Comparison of ENCODE assay signal across 8 mouse cellular contexts in the genomic region with DNA sequence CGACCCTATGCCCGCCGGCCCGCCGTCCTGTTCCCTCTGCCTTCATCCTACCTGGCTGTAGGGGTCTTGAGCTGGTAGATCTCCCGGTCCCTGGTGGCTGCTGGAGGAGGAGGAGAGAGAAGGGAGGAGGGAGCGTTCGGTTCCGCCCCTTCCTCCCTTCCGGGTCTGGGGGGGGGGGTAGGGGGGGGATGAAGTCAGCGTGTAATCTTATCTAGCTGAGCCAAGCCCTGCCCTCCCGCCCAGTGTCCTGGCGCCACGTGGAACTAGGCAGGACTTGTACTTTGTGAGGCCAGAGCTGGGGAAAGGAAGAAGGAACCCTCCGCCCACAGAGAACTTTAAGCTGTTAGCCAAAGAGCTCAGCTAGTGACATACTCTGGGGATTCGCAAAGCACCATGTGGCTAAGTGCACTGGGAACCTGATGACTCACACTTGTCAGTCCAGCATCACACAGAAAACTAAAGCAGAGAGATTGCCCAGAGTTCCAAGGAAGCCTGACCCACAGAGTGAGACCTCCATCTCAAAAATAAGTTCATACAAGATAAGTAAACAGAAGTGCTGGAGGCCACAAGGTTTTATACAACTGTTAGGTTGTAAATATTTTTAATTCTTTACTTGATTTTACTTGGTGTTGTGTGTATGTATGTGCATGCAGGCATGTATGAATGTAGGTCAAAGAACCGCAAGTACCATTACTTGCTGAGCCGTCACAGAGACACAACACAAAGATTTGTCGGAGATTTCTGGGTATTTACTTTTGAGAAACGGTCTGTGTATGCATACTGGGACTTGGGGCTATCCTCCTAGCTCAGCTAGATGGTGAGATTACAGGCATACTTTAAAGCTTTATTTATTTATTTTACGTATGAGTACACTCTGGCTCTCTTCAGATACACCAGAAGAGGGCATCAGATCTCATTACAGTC. TPM values are rescaled to one million over a fixed set of nuclear protein-coding genes. Genes with fewer than 3 reads are reported as not detected.
DNase-seq lines count a peak whose midpoint lies in the region; ATAC-seq lines count a peak whose summit lies in the region.

A gene (minus strand): TSS at position 144 of the 924 bp plus-strand sequence.

- H3K9ac ChIP-seq in hindbrain, embryonic 13.5 days = peak within 1 kb of the TSS; percentile 70

- peak within 1 kb of the TSS; percentile 70 for H3K27ac ChIP-seq in hindbrain, embryonic 13.5 days

- H3K4me1 ChIP-seq in hindbrain, embryonic 13.5 days (replicated peaks) = peaks cover 16% of the 10 kb centered on the region

- H3K4me2 ChIP-seq in hindbrain, embryonic 13.5 days = peak within 1 kb of the TSS; percentile 67

- no peaks in the 10 kb centered on the region for H3K27me3 ChIP-seq in hindbrain, embryonic 13.5 days

- WGBS in hindbrain, embryonic 13.5 days = 10% methylated on average over 18 of the region's 21 CpGs

- no peaks in the 10 kb centered on the region for H3K9me3 ChIP-seq in hindbrain, embryonic 13.5 days

- H3K4me3 ChIP-seq in hindbrain, embryonic 13.5 days = peak within 1 kb of the TSS; percentile 44

- peak; percentile 79 for ATAC-seq in hindbrain, embryonic 13.5 days (ENCODE audit: low FRiP score)

- peak; percentile 80 for DNase-seq in T-cell, adult 2 months (ENCODE audit: low spot score)
- DNase-seq in cerebellum, postnatal 14 days = peak; percentile 67 to 68
- peak; percentile 64 to 72 for DNase-seq in frontal cortex, postnatal 14 days (ENCODE audit: low spot score in 2 of 2)
- DNase-seq in layer of hippocampus, postnatal 14 days (ENCODE audit: low spot score in 2 of 2) = peak; percentile 64 to 79
- DNase-seq in lung, postnatal 25 days (ENCODE audit: low spot score) = peak; percentile 95
- DNase-seq in retina, adult 2 months (ENCODE audit: low read depth, low spot score) = peak; percentile 81
- peak; percentile 73 for DNase-seq in thymus, postnatal 25 days

- peaks cover 8% of the 10 kb centered on the region for H3K36me3 ChIP-seq in hindbrain, embryonic 13.5 days

RNA-seq across cellular contexts. Expression of the gene that starts here (rescaled TPM):
- 1.3 and 1.4 TPM in 2 replicates for polyA plus RNA-seq in hindbrain, embryonic 13.5 days (2015; fragmentation: Nextera tagmentation; extraction: Ambion mirVana)
- total RNA-seq in layer of hippocampus, postnatal 14 days (2021) = 1 to 10 TPM; 6.2 to 7.4 TPM

Comparison
In these comparisons a context has a peak if more than half of its experiments do, and no peak if none do; other contexts are left out.
1. Peak in every context shown above with its lines: DNase-seq, ATAC-seq, H3K4me3 ChIP-seq and H3K27ac ChIP-seq.